Mouse (Mus musculus): ENCODE results near the gene Bmpr1a. TPM values are rescaled to one million over a fixed set of nuclear protein-coding genes. Genes with fewer than 3 reads are reported as not detected.
A peak's percentile ranks its signal among the peaks of the same experiment; 100 is the strongest.

Gene Bmpr1a
- 43.3 and 44.1 TPM in 2 replicates for polyA plus RNA-seq (2016; fragmentation: Nextera tagmentation; extraction: Ambion mirVana)

DNA sequence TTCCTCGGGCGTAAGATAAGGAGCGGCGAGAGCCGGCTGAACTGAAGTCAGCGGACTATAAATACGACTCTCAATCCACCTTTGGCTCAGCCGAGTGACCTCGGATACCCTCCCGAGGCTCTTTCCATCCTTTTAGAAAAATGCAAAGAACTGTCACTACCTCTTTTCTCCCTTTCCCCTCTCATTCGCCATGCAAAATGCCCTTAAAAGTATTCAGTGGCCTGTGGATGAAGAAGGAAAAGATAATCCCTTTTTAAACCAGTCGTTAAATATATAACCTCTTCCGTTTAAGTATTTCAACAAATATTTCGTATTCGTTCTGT, at the start of gene Bmpr1a:
Gene Bmpr1a, minus strand, starts transcription at position 17 of the 323 bp plus-strand sequence.
- 8% methylated on average over 15 of the region's 15 CpGs for WGBS
- peaks cover 35% of the 10 kb centered on the region for H3K4me1 ChIP-seq
- peak within 1 kb of the TSS; percentile 54 for H3K4me2 ChIP-seq (replicated peaks)
- no peak for ATAC-seq (ENCODE audit: low FRiP score, low read depth)
- H3K4me3 ChIP-seq: peak within 1 kb of the TSS; percentile 91
- no peaks in the 10 kb centered on the region for H3K27me3 ChIP-seq
- no peaks in the 10 kb centered on the region for H3K9me3 ChIP-seq
- H3K9ac ChIP-seq (replicated peaks): peak within 1 kb of the TSS; percentile 77
- H3K36me3 ChIP-seq: no peaks in the 10 kb centered on the region
- H3K27ac ChIP-seq (replicated peaks): peak within 1 kb of the TSS; percentile 88

DNA sequence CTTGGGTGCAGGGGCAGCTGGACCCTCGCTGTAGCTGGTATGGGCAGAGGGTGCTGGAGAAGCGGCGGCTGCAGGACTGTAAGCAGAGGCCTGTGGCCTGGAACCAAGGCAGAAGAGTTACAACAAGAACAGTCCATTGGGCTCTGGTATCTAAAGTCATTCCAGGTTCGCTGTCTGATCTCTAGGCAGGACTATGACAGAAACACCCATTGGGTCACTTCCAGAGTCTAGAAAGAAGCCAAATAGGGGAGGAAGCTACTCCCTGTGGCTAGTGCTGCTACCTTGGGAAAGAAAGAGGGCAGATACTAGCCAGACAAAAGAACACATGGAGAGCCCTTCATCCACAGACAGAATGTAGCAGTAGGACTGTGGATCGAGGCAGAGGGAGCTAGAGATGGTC, 49.1 kb upstream of the Bmpr1a start:
- Histone ChIP-seq H3K9me3 (no peaks in the 10 kb centered on the region), H3K4me1 (peaks cover 3% of the 10 kb centered on the region; the same call in 1 of the 2 replicates), H3K4me2 (replicated peaks) (no peak overlapping the region), H3K36me3 (no peaks in the 10 kb centered on the region), H3K9ac (replicated peaks) (no peak overlapping the region), H3K27ac (replicated peaks) (no peak overlapping the region), H3K27me3 (peaks cover 6% of the 10 kb centered on the region; the same call in 1 of the 2 replicates), H3K4me3 (no peak overlapping the region)
- ATAC-seq (ENCODE audit: low FRiP score, low read depth): no peak
- WGBS: 87% methylated on average over 5 of the region's 5 CpGs

DNA sequence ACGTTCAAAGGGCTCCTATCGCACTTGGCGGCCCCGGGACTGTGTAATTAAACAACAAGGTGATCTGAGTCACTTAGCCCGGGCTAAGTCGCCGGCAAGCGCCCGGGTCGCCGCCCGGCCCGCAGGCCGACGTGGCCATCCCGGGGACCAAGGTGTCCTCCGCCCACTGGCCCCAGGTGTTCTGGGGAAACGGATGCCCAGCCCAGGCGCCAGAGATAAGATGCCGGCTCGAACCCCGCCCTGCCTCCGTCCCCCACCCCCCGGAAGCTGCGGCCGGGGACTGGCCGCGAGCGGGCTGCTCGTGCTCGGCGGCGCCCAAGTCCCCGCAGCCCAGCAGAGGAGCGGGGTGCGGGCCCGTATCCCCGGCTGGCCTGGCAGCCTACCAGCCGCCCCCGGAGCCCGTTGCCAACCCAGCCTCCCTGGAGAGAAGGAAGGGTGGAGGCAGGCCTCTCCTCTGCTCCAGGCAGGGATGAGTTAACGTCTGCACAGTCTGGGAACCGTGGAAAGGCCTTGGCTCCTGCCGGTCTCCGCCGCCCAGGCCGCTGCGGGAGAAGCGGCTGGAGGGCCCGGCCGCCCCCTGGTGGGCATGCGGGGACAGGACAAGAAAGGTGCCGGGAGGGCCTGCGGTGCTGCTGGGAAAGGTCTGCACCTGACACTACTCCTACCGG, 46.0 kb upstream of the Bmpr1a start:
- Histone ChIP-seq H3K9ac (replicated peaks) (peak overlapping the region; percentile 84), H3K27ac (replicated peaks) (peak overlapping the region; percentile 73), H3K27me3 (peaks cover 14% of the 10 kb centered on the region), H3K4me3 (peak overlapping the region; percentile 72), H3K4me1 (peaks cover 3% of the 10 kb centered on the region; the same call in 1 of the 2 replicates), H3K9me3 (no peaks in the 10 kb centered on the region), H3K4me2 (replicated peaks) (peak overlapping the region; percentile 67), H3K36me3 (no peaks in the 10 kb centered on the region)
- under 1% methylated on average over 55 of the region's 55 CpGs for WGBS
- peak; percentile 95 for ATAC-seq (ENCODE audit: low FRiP score, low read depth)

DNA sequence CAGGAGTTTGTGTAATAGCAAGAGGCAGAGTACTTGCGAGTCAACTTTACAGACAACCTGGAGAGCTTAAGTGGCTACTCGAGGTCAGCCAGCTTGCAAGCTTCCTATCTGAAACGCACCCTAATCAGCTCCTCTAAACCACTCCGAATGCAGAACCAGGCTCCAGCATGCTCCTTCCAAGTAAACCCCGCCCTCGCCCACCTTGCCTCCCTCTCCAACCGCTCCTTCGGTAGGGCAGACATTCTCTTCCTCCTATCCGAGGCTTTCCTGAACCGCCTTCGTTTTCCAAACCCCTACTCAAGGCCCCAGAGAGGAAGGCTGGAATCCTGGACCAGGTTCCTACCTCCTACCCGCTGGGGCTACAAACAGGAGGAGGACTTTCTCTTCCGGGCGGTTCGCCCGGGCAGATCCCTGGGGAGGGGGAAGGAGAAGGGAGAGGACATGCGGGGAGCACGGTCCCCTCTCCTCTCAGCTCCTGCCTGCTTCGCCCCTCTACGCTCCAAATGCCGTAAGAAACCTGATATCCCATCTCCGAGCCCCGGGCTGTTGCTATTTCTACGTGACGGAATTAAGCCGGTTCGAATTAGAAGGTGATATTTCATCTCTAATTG, 45.4 kb upstream of the Bmpr1a start:
- no peaks in the 10 kb centered on the region for H3K36me3 ChIP-seq
- H3K4me3 ChIP-seq: peak overlapping the region; percentile 72
- peak overlapping the region; percentile 67 for H3K4me2 ChIP-seq (replicated peaks)
- peak overlapping the region; percentile 84 for H3K9ac ChIP-seq (replicated peaks)
- peaks cover 3% of the 10 kb centered on the region; the same call in 1 of the 2 replicates for H3K4me1 ChIP-seq
- WGBS: under 1% methylated on average over 27 of the region's 27 CpGs
- ATAC-seq (ENCODE audit: low FRiP score, low read depth): peak; percentile 51
- H3K27ac ChIP-seq (replicated peaks): peak overlapping the region; percentile 73
- peaks cover 14% of the 10 kb centered on the region for H3K27me3 ChIP-seq
- H3K9me3 ChIP-seq: no peaks in the 10 kb centered on the region

DNA sequence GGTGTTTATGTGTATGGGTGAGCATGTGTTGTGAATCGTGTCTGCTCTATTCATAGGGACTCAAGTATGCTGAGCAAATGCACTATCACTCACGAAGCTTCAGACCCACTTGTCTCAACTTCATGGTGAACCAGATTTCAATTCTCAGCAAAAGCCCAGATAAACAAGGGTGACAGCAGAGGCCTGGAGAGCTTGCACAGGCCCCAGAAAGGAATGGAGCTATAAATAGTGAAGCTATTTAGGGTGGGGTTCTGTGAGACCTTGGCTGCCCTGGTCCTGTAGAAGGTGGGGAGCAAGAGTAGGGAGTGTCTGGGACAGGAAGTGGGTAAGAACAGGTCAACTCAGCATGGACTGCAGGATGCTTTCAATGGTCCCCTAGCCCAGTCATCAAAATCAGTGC, 41.4 kb upstream of the Bmpr1a start:
- no peak for ATAC-seq (ENCODE audit: low FRiP score, low read depth)
- Histone ChIP-seq H3K4me3 (no peak overlapping the region), H3K9ac (replicated peaks) (no peak overlapping the region), H3K4me2 (replicated peaks) (no peak overlapping the region), H3K27ac (replicated peaks) (no peak overlapping the region), H3K36me3 (no peaks in the 10 kb centered on the region), H3K9me3 (no peaks in the 10 kb centered on the region), H3K27me3 (peaks cover 19% of the 10 kb centered on the region), H3K4me1 (peaks cover under 1% of the 10 kb centered on the region; the same call in 1 of the 2 replicates)
- WGBS: 71% methylated on average over 2 of the region's 2 CpGs

DNA sequence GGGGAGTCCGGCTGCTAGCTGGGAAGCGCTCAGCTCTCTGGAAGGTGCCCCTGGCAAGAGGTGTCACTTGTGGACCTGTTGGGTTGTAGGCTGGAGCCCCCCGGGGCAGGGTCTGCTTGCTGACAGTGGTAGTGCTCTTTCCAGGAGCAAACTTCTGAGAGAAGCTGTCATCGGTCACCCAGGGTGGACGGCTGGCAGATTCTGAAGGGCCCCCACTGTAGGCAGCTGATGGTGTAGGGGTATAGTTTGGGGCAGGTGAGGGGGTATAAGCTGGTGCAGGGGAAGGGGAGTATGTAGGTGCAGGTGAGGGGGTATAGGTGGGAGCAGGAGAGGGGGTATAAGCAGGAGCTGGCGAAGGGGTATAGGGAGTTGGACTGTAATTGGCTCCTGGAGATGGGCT, 40.9 kb upstream of the Bmpr1a start:
- no peaks in the 10 kb centered on the region for H3K9me3 ChIP-seq
- no peaks in the 10 kb centered on the region for H3K36me3 ChIP-seq
- H3K4me2 ChIP-seq (replicated peaks): no peak overlapping the region
- H3K9ac ChIP-seq (replicated peaks): no peak overlapping the region
- ATAC-seq (ENCODE audit: low FRiP score, low read depth): no peak
- no peak overlapping the region for H3K4me3 ChIP-seq
- H3K27me3 ChIP-seq: peaks cover 19% of the 10 kb centered on the region
- 84% methylated on average over 6 of the region's 6 CpGs for WGBS
- H3K27ac ChIP-seq (replicated peaks): no peak overlapping the region
- H3K4me1 ChIP-seq: no peaks in the 10 kb centered on the region

DNA sequence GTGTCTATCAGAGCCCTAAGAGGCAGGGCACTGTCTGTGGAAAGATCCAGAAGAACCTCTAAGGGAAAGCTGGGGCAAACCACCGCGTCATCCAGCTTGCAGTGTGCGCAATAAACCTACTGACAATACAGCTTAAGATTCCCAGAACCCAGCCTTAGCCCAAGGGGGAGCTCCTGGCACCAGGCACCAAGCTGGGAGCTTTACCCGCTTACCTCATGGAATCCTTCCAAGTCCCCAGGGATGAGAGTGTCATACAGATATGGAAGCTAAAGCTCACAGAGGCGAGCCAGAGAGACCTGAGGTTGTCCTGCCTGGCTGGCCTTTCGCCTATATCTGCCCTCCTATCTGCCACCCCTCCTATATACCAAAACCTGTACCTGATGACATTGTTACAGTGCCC, 40.5 kb upstream of the Bmpr1a start:
- no peak overlapping the region for H3K27ac ChIP-seq (replicated peaks)
- H3K27me3 ChIP-seq: peaks cover 19% of the 10 kb centered on the region
- 78% methylated on average over 6 of the region's 6 CpGs for WGBS
- H3K36me3 ChIP-seq: no peaks in the 10 kb centered on the region
- no peak for ATAC-seq (ENCODE audit: low FRiP score, low read depth)
- H3K9ac ChIP-seq (replicated peaks): no peak overlapping the region
- no peaks in the 10 kb centered on the region for H3K9me3 ChIP-seq
- no peaks in the 10 kb centered on the region for H3K4me1 ChIP-seq
- H3K4me2 ChIP-seq (replicated peaks): no peak overlapping the region
- no peak overlapping the region for H3K4me3 ChIP-seq

DNA sequence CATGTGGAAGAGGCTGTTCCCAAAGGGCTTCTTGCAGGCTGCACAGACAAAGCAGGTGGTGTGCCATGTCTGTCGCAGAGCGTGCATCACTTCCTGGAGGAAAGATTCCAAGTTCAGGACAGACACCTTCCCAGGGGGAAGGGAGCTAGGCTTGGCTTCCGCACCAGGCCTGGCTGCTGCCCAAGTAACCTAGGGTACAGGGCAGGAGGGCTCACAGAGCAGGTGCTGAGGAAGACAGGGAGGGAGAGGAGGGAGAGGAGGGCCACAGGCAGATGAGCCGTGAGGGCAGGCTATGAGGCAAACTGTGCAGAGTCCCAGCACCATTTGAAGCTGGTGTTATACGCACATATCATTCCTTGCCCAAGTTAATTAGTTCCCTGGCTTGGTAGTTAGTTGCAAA, 38.8 kb upstream of the Bmpr1a start:
- WGBS: 89% methylated on average over 5 of the region's 5 CpGs
- no peak overlapping the region for H3K4me2 ChIP-seq (replicated peaks)
- H3K4me1 ChIP-seq: no peaks in the 10 kb centered on the region
- no peak overlapping the region for H3K9ac ChIP-seq (replicated peaks)
- H3K27ac ChIP-seq (replicated peaks): no peak overlapping the region
- no peak overlapping the region for H3K4me3 ChIP-seq
- ATAC-seq (ENCODE audit: low FRiP score, low read depth): no peak
- H3K27me3 ChIP-seq: peaks cover 13% of the 10 kb centered on the region
- no peaks in the 10 kb centered on the region for H3K9me3 ChIP-seq
- no peaks in the 10 kb centered on the region for H3K36me3 ChIP-seq

DNA sequence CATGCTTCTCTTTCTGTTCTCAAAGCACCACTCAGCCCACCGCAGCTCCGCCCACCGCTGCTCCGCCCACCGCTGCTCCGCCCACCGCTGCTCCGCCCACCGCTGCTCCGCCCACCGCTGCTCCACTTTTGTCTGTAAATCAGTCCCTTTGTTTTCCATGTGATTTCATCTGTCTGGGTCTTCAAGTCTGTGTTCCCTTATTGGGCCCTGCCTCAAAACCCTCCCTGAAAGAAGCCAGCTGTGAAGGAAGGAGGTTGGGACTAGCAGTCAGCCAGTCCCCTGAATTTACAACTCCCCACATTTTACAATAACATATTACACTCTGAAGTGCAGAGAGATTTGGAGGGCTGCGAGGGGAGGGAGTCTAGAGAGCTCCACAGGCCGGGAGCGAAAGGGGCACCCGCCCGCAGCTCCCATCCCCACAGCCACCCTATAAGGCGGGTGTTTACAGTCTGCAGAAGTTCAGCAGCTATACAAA, 37.6 kb upstream of the Bmpr1a start:
- H3K27me3 ChIP-seq: peaks cover 8% of the 10 kb centered on the region; the same call in 1 of the 2 replicates
- ATAC-seq (ENCODE audit: low FRiP score, low read depth): peak; percentile 30; the same call in 1 of the 2 replicates
- H3K4me2 ChIP-seq (replicated peaks): no peak overlapping the region; the same call in 1 of the 2 replicates
- H3K4me1 ChIP-seq: no peaks in the 10 kb centered on the region
- no peak overlapping the region for H3K27ac ChIP-seq (replicated peaks)
- WGBS: 12% methylated on average over 17 of the region's 17 CpGs
- H3K4me3 ChIP-seq: no peak overlapping the region
- H3K36me3 ChIP-seq: no peaks in the 10 kb centered on the region
- no peak overlapping the region for H3K9ac ChIP-seq (replicated peaks)
- no peaks in the 10 kb centered on the region for H3K9me3 ChIP-seq

DNA sequence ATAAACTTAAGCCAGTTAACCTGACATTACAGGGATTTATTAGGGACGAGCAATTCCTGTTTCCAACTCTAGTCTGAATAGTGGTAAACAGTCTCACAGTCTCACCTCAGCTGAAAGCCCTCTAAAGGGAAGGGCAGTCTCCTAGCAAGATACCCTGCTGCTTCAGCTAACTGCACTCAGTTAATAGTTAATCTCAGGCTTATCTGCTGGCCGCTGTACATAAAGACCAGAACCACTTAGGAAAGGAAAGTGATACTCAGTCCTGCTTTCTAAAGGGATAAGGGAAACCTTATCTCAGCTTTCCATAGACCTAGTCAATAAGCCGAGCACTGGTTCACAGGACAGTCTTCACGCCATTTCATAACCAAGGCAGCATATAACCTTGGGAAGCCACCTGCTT, 32.7 kb upstream of the Bmpr1a start:
- no peaks in the 10 kb centered on the region for H3K4me1 ChIP-seq

DNA sequence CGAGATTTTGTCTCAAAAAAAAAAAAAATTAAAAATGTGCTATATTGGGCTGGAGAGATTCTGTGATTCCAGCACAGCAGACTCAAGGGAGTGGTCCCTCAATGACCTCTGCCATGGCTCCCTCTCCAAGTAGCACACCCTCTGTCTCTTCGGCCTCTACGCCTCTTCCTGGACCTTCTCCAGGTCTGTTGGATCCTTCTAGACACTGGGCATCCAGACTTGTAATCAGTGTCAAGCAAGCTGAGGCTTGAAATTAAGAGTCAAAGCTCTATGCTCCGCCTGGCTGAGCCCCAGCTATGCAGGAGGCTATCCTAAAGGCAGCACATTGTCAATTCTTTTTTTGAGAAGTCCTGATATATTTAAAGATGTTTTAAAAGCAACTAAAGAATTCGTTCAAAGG, 30.4 kb upstream of the Bmpr1a start:
- ATAC-seq (ENCODE audit: low FRiP score, low read depth): no peak
- H3K36me3 ChIP-seq: no peaks in the 10 kb centered on the region
- H3K9me3 ChIP-seq: no peaks in the 10 kb centered on the region
- no peak overlapping the region for H3K4me3 ChIP-seq
- H3K4me2 ChIP-seq (replicated peaks): no peak overlapping the region
- H3K9ac ChIP-seq (replicated peaks): no peak overlapping the region
- H3K27me3 ChIP-seq: no peaks in the 10 kb centered on the region
- H3K4me1 ChIP-seq: no peaks in the 10 kb centered on the region
- 82% methylated on average over 5 of the region's 5 CpGs for WGBS
- H3K27ac ChIP-seq (replicated peaks): no peak overlapping the region

More for the DNA sequence above, 32.7 kb upstream of the Bmpr1a start:
- ATAC-seq (ENCODE audit: low FRiP score, low read depth): no peak
- Histone ChIP-seq H3K36me3 (no peaks in the 10 kb centered on the region), H3K27me3 (no peaks in the 10 kb centered on the region), H3K27ac (replicated peaks) (no peak overlapping the region), H3K4me2 (replicated peaks) (no peak overlapping the region), H3K9ac (replicated peaks) (no peak overlapping the region), H3K4me3 (no peak overlapping the region), H3K9me3 (no peaks in the 10 kb centered on the region)
- 67% methylated on average over 4 of the region's 4 CpGs for WGBS

DNA sequence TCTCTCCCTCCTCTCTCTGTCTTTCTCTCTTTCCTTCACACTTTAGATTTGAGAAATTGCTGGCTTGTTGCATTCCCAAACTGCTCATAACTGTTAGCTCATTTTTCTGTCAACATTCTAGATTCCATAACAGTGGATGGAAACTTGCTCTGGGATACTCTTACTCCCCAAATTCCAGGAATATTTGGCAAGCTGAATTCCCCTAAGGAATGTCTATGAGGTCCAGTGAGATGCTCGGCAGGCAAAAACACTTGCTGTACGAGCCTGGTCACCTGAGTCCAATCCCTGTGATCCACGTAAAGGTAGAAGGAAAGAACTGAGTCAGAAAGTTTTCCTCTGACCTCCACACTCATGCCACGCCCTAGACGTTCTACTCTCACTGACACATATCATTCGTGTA, 29.4 kb upstream of the Bmpr1a start:
- H3K4me3 ChIP-seq: no peak overlapping the region
- ATAC-seq (ENCODE audit: low FRiP score, low read depth): no peak
- no peak overlapping the region for H3K27ac ChIP-seq (replicated peaks)
- no peak overlapping the region for H3K4me2 ChIP-seq (replicated peaks)
- WGBS: 83% methylated on average over 6 of the region's 6 CpGs
- H3K4me1 ChIP-seq: no peaks in the 10 kb centered on the region
- peaks cover 3% of the 10 kb centered on the region; the same call in 1 of the 2 replicates for H3K27me3 ChIP-seq
- H3K9me3 ChIP-seq: no peaks in the 10 kb centered on the region
- no peaks in the 10 kb centered on the region for H3K36me3 ChIP-seq
- H3K9ac ChIP-seq (replicated peaks): no peak overlapping the region

All from midbrain, embryonic 12.5 days (tissue).